Mouse (Mus musculus): ENCODE data around the gene Zbtb20. TPM values are rescaled to one million over a fixed set of nuclear protein-coding genes. Genes with fewer than 3 reads are reported as not detected.
A peak's percentile ranks its signal among the peaks of the same experiment; 100 is the strongest.

Zbtb20 gene
- total RNA-seq, 1 experiment from 2014 or later, result 178 TPM

DNA sequence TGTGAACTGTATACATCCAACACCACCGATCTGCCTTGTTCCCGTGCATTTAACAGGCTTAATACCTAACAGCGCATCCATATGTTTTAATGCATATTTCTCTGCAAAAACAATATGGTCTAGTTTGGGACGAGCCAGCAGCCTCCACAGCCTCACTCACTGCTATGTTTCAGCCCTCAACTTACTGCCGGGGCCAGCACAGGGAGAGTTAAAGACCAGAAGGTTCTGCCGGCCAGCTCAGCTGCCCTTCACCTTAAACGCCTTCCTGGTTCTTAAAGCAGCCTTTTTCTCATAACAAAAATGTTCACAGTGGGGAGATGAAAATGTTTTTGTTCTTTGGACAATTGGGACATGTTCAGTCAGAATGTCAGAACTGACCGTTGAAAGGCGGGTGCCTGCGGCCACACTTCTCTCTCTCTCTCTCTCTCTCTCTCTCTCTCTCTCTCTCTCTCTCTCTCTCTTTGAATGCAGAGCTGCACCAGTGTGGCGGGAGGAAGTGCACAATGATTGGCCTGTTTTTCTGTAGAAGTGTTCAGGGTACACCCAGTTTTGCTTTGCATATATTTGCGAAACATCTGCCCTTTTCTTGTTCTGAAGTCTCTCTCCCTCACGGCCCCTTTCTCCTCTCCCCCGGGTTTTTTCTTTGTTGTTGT, 697.6 kb downstream of the Zbtb20 start:
- peak; percentile 31 for DNase-seq

DNA sequence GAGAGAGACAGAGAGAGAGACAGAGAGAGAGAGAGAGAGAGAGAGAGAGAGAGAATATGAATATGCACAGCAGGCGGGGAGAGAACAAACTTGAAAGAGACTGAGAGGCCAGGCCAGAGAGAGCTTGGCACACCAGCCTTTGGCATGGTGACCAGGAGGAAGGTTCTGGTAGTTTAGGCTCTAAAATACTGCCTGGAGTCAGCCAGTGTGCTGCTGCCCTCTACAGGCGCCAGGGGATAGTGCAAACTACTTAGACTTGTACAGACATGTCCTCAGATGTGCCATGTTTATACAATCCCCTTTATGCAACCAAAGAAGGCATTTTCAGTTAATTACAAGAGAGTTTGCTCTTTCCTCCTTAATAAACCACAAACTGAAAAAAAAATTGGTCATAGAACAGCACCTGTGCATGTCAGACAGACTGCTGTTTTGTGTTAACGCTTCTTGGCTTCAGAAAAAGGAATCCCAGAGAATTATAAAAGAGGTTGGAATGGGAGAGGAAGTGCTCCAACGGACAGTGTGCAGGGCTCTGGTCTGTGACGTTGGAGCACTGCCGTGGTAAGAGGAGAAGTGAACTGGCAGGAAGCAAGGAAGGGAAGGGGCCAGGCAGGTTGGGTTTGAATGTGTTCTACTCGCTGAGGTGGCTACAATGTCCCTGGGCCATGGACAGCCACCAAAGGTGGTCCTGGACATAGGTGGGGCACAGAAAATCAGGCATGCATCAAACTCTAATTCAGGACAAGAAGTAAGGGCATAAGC, 698.5 kb downstream of the Zbtb20 start:
- peak; percentile 92 for DNase-seq

DNA sequence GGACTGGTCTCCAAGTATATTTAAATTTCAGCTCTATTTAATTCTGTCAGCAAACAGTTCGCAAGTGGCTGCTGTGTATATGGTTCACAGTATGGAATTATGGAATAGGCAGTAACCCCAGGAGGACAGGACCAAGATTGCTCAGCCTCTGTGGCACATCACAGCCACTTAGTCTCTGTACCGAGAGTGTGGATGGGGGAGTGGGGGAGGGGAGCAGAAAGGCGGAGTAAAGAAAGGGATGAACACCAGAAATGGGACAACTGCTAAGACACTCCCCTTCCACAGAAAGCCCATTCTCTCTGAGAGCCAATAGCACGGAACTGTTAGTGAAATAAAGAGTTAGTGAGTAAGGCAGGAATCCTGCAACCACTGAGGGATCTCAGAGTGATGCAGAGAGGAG, 699.4 kb downstream of the Zbtb20 start:
- DNase-seq, result no peak

DNA sequence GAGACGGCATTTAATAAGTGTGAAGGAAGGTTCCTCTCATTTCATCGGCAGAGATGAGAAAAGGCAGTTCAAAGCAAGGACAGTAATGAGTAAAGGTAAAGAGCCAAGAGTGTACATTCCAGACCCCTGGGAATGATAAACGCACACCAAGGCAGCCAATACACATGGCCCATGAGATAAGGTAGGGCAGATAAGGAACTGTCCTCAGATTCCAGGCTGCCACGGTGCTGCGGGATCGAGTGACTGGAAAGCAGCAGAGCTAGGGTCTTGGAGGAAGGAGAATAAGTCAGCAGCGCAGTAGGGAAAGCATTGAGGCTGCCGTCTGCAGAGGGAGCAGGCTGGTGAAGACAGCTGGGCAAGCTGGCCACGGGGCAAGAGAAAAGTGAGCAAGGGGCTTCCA, 699.8 kb downstream of the Zbtb20 start:
- DNase-seq, result no peak

DNA sequence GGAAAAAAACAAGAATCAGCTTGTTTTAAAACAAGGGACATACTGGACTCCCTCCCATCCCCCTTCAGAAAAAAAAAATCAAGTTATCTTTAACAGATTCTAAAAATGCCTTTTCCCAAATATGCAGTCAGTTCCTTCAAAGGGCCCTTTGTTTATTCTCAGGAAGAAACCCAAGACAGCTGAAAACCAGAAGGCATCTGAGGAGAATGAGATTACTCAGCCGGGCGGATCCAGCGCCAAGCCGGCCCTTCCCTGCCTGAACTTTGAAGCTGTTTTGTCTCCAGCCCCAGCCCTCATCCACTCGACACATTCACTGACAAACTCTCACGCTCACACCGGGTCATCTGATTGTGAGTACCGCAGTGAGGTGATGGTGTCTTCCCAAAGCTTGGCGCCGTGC, 701.7 kb downstream of the Zbtb20 start:
- DNase-seq, result no peak

DNA sequence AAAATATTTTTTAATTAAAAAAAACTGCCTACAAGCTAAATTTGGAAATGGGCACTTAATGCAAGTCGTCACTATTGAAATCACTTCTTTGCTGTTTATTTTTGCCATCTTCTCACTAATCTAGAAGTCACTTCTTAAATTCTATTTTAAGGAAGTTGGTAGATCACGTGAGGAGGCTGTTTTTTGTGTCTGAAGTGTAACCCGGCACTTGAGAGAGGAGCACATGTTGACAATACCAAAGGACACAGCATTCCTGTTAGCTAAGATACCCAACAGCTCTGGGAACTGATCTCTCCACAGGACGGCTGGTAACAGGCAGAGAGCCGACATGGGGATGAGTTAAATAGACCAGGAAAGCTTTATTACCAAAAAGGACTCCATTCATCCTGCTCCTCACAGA, 702.7 kb downstream of the Zbtb20 start:
- DNase-seq, result no peak

DNA sequence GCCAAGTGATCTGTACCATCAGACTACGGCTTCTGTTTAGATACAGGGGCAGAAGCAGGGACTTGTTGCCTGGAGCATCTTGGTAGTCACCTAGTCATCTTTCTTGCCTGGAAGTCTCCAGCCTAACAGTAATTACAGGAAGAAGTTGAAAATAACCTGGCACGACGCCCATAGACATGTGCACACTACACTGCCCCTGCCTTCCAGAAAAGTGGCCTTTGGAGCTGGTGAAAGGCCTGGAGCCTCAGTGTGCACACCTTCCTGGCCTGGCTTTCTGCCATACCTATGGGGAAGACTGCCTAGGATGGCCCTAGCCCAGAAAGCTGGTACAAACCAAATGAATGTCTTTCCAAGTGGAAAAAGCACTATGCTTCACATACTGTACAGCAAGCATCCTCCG, 703.4 kb downstream of the Zbtb20 start:
- no peak for DNase-seq

DNA sequence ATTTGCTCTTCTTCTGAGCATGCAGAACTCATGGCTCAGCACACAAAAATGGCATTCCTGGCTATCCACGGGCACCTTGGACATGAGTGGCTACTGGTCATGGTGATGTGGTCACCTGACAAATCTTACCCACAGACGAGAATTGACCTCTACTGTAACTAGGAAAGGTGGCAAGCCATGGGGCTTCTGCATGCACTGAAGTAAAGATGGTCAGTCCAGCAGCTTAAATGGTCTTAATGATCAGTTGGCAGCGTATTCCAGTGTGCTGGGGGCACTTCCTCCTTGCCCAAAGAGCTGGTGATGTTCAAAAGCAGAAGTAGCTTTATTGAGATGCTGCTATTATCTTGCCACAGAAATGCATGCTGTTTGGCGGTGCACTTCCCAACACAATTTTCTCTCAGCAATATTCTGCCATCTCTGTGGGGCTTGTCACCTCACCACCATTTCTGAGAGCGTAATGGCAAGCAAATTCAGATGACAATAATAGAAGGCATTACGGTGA, 704.7 kb downstream of the Zbtb20 start:
- no peak for DNase-seq

DNA sequence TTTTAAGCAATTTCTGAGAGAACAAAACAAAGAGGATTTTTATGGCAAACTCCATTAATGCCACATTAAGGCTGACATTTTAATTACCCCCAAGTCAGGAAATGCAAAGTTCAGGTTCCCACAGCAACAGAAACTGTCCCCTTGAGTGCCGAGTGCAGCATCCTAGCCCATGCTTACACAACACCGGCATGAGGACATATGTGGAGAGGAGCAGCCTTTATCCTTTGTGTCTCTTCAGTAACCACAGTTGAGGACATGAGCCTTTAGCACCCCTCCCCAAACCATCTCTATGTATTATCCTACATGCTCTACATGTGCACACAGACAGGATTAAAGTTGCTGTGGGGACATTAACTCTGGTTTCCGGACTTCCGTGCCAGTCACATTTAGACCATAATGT, 705.9 kb downstream of the Zbtb20 start:
- no peak for DNase-seq

DNA sequence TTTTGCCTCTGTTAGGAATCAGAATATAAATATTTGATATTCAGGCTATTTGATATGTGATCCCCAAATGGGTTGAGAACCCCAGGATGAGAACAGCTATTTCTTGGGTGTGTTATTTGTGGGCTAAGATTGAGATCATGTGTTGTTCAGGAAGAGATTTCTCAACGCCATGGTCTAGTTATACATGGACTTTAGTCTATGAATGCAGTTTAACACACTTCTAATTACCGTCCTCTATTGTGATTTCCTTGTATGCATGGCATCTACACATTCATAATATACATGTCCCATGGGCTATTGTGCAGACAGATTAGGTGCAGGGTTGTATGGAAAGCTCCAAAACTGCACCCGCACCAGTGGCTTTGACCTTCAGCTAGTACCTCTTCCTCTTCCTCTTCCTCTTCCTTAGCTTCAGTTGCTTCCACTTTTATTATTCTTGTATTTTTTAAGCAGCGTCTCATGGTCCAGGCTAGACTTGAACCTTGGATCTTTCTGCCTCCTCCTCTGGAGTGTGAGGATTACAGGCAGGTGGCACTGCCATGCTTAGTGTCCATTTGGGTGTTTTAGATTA, 711.3 kb downstream of the Zbtb20 start:
- no peak for DNase-seq

DNA sequence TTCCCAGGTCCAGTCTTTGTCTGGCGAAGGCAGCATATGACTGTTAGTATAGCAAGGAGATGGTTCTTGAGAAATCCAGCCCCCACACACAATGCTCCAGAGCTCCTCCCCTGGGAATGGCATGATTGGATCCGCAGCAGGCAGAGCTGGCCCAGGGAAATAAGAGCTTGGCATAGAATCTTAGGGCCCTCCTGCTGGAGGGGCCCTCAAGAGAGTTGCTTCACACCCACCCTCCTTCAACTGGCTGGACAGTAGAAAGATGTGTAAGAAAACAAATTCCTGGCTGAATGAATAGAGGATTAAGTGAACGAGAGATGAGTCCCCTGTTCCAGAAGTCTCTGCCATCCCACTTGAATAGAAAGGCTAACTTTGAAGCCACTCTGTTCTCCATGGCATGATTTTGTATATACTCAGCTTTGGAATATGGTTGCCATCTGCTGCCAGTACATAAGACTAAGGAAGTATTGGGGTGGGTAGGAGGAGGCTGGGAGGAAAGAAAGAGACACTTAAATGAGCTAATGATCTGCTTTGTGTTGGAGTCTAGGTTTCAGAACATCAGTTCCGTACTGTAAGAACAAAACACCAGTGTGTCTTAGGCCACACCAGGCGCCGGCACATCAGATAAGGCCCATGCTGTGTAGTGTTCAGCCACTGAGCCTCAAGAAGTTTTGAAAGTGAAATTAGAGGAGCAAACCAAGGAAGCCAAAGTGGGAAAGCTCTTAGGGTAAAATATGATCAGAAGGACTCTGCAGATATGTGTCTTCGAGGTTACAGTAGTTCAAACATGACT, 715.2 kb downstream of the Zbtb20 start:
- no peak for DNase-seq

DNA sequence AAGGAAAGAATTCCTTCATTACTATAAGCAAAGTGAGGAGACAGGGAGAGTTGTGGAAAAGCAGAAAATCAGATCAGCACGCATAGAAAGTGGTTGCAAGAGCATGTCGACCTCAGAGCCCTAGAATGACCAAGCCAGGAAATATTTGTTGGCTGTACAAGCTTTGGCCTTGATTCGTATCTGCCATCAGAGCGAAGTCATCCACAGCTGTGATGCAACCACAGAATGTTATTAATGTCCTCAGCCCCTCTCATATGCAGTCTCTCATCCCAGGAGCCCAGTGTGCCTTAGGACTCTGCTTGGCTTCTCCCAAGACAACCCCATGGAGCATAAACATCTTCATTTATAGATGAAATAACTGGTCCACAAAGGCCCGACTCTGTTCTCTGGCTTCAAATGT, 716.4 kb downstream of the Zbtb20 start:
- peak; percentile 29 for DNase-seq

DNA sequence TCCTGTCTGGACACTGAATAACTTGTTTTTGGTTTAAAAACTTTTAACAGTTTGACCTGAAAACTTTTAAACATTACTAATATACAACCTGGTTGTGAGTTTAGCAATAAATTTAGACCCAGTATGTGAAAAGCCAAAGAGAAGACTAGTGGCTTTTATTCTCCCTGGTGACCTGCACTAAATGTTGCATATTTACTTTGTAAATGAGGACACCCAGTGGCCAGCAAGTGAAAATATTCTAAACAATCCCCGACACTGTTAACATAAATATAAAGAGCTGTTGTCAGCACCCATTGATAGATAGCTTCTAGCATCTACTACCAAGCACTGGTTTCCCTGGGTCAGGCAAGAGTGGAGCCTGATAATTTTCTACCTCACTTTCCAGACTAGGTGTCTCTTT, 717.1 kb downstream of the Zbtb20 start:
- no peak for DNase-seq

DNA sequence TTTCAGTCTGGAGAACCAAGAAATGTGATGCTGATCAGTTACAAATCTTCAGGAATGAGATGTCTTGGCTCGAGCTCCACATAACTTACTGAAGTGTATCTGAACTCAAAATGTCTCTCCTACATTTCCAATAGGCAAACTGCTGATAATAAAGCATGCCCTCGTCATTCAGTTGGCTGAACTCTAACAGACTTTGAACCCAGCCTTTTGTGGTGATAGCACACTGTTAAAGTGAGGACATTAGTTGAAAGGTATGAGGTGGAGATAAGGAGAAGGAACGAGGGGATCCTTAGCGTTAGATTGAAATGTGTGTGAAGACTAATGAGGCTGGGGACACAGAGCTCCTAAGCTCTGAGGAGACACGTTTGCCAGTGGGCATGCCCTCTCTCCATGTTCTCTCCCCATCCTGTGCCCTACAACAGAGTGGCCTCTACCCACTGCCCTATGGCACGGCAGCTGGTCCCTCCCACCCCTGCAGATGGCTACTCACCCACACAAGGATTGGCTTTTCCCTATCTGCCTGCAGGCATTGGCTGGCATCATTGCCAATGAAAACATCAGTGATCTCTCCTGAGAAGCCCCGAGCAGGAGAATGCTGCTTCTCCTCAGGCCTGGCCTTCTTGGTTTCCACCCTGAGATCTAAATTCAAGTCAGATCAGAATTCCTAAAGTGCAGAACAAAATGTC, 721.8 kb downstream of the Zbtb20 start:
- no peak for DNase-seq

DNA sequence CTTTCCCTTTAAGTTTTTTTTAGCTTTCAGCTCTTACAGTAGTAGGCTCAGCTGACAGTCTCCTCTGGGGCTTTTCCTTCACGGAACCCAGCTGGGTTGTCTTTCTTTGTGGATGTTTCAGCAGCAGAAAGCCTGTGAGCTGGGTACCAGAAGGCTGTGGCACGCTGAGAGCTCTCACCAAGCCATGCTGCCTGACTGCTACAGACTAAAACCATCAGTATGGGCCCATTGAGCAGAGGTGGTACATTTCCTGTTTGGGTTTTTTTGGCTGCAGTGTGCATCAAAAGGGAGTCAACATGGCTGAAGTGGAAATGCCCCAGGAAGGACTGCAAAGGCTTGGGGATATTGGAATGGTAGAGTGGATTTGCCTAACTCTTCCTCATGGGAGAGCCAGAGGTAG, 724.0 kb downstream of the Zbtb20 start:
- DNase-seq, result no peak

DNA sequence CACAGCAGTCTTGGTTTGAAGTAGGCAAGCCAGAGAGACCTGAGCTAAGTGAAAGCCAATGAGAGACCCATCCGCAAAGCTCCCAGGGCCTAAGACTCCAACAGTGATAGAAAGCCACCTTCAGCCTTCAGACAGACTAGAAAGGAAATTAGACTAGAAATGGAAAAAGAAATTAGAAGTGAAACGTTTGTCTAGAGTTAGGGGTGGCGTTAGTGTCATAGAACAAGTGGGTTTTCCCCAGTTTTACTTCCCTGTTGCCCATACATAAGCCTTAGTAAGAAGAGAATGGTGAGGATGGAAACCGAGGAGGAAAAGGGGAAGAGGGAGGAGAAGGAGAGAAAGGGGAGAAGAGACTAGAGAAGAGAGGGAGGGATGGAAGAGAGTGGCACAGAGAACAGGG, 726.9 kb downstream of the Zbtb20 start:
- no peak for DNase-seq

DNA sequence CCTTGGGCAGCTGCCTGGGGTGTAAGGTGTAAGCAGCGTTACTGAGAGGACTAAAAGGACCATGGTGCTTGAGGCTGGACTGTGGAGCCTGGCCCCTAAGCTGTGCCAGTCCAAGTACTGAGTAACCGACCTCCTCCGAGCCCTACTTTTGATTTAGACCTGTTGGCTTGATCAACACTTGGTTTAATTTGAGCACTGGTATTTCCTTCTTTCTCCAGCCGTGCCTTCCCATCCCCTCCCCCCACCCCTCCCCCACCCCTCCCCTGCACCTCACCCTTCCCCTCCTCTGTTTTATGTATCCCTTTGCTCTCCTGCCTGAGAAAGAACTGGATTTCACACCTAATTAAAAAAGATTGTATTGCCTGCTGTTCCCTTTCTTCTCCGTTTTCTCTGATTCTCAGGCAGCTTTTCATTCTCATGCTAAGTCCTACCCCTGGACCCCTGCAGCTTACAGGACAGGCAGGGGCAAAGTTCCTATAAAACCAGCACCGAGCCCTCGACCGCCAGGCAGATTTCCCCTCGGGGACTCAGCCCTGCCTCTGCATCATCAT, 728.0 kb downstream of the Zbtb20 start:
- DNase-seq, result no peak

DNA sequence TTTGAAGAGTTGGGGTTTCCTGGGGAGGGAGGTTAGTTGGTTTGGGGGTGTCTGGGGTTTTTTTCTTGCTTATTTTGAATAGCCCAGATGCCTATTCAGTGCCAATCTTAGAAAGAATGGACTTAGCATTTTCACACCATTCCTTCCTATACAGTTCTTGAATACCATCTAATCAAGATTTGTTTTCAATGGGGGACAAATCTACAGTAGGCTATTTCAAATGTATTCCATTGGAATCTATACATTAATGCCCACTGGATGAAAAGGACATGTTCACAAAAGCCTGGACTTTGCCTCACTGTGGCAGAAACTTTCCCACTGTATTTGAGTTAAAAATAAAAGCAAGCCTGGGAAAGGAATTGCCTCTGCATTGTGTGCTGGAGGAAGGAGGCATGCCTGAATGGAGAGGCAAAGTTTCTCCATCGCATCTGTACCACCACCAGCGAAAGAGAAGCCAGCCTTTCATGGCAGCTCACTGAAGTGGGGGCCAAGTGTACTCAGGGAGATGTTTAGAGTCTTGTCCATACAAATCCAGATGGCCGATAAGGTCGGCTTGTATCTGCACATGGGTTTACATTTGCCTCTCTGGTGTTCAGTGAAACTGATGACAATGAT, 728.8 kb downstream of the Zbtb20 start:
- no peak for DNase-seq

DNA sequence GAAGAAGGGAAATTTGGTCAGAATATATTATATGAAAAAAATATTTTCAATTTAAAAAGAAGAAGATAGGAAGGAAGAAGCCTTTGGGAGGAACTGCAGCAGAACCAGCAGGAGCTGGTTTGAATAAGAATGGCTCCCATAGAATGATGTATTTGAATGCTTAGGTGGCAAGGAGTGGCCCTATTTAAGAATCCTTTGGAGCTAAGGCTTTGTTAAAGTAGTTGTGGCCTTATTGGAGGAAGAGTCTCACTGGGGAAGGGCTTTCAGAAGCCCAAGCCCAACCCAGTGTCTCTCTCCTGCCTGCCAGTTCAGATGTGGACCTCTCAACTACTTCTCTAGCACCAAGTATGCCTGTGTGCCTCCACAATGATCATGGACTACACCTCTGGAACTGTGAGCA, 731.4 kb downstream of the Zbtb20 start:
- no peak for DNase-seq

DNA sequence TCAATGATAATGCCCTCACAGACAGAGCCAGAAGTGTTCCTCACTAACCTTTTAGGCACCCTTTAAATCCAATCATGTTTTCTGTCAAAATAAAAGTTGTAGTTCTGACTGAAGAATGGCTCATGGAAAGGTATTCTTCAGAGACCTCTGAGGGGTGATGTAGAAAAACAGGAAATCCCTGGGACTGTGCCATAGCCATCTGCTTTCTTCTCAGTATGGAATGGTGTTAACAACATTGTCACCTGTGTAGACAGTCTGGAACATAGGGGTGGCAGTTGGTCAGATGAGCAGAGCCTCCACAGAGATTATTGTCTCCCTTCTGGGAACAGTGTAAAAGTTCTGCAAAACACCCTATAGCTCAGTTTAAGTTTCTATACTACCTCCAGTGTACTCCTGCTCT, 732.4 kb downstream of the Zbtb20 start:
- no peak for DNase-seq

DNA sequence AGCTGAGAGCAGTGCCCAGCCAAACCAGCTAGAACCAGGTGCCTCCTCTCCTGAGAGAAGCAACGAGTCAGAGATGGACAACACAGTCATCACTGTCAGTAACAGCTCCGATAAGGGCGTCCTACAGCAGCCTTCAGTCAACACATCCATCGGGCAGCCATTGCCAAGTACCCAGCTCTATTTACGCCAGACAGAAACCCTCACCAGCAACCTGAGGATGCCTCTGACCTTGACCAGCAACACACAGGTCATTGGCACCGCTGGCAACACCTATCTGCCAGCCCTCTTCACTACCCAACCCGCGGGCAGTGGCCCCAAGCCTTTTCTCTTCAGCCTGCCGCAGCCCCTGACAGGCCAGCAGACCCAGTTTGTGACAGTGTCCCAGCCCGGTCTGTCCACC, 734.7 kb downstream of the Zbtb20 start:
- no peak for DNase-seq
